Mouse (Mus musculus) bone marrow macrophage, adult 2 months (primary cell): ENCODE measurements around the gene Pip4k2c. TPM values are rescaled to one million over a fixed set of nuclear protein-coding genes. Genes with fewer than 3 reads are reported as not detected.
"Not testable (repeated sequence)": the region's sequence is repeated elsewhere in the genome, so short reads cannot be mapped to it uniquely, and the experiment has no call there.

Source experiments
- H3K27ac ChIP-seq: 2 replicates; pipeline ENCODE4 v1.5.1; 2012; ENCODE audit warnings: low read depth, low read length; ENCODE audit not compliant: insufficient read depth
- H3K4me1 ChIP-seq: 2 replicates; pipeline ENCODE4 v1.6.1; 2012; ENCODE audit warnings: low read length; ENCODE audit not compliant: control insufficient read depth, insufficient read depth
- H3K4me3 ChIP-seq: 2 replicates; pipeline ENCODE4 v1.5.1; 2012; ENCODE audit warnings: mild to moderate bottlenecking, low read length, moderate library complexity; ENCODE audit not compliant: insufficient read depth
- CTCF ChIP-seq: IDR thresholded peaks from 2 replicates; pipeline ENCODE4 v1.5.1; 2012; ENCODE audit warnings: low read depth, mild to moderate bottlenecking, low read length, moderate library complexity
- POLR2A ChIP-seq: IDR thresholded peaks from 2 replicates; pipeline ENCODE4 v1.6.1; 2012; ENCODE audit warnings: mild to moderate bottlenecking, low read depth, low read length, borderline replicate concordance
- polyA plus RNA-seq: library from polyadenylated mRNA; stranded (reverse); fragments of >200 nt; gene quantifications from 2 replicates; pipeline ENCODE4 v1.2.4, GENCODE M21; 2012; ENCODE audit not compliant: missing spikeins, insufficient read depth, insufficient read length

Gene Pip4k2c
- polyA plus RNA-seq, 1 experiment: 34.5 TPM

- H3K4me3 ChIP-seq: no peak overlapping the region
- TF ChIP-seq POLR2A: no peak
- TF ChIP-seq CTCF: no peak
- peaks cover 15% of the 10 kb centered on the region for H3K4me1 ChIP-seq
- H3K27ac ChIP-seq: no peak overlapping the region
Observed at GRCm38 (mm10) chr10:127154241-127154640, 57.1 kb downstream of the Pip4k2c start.

- peaks cover 18% of the 10 kb centered on the region for H3K4me1 ChIP-seq
- H3K4me3 ChIP-seq: no peak overlapping the region
- TF ChIP-seq POLR2A (no peak), CTCF (no peak)
- no peak overlapping the region for H3K27ac ChIP-seq
Observed at GRCm38 (mm10) chr10:127153323-127153722, 58.1 kb downstream of the Pip4k2c start.

- H3K27ac ChIP-seq, H3K4me3 ChIP-seq: not testable (repeated sequence)
- H3K4me1 ChIP-seq: peaks cover 18% of the 10 kb centered on the region
Observed at GRCm38 (mm10) chr10:127152556-127152955, 58.8 kb downstream of the Pip4k2c start.

- H3K4me1 ChIP-seq: peaks cover 18% of the 10 kb centered on the region
- H3K27ac ChIP-seq, H3K4me3 ChIP-seq: not testable (repeated sequence)
Observed at GRCm38 (mm10) chr10:127151233-127151632, 60.2 kb downstream of the Pip4k2c start.

GRCm38 (mm10) chr10:127150471-127150872 is 60.9 kb downstream of the Pip4k2c start:
- TF ChIP-seq POLR2A (no peak), CTCF (no peak)
- no peak overlapping the region; the same call in 1 of the 2 replicates for H3K27ac ChIP-seq
- H3K4me3 ChIP-seq: no peak overlapping the region
- peaks cover 18% of the 10 kb centered on the region for H3K4me1 ChIP-seq

- Histone ChIP-seq H3K4me3 (no peak overlapping the region), H3K4me1 (peaks cover 18% of the 10 kb centered on the region), H3K27ac (no peak overlapping the region)
- TF ChIP-seq CTCF: no peak
Observed at GRCm38 (mm10) chr10:127147135-127147534, 64.2 kb downstream of the Pip4k2c start.

Other genes starting within 250 kb of the Pip4k2c start
- 117 and 123 TPM in 2 replicates for gene Ctdsp2, start 232.9 kb downstream of the Pip4k2c start, polyA plus RNA-seq
- not detected in 2 replicates for gene Avil, start 210.9 kb downstream of the Pip4k2c start, polyA plus RNA-seq
- gene Tsfm, start 180.7 kb downstream of the Pip4k2c start, polyA plus RNA-seq: 12.9 and 16.4 TPM in 2 replicates
- gene Mettl1, start 170.2 kb downstream of the Pip4k2c start, polyA plus RNA-seq: 3.1 and 4.3 TPM in 2 replicates
- gene Eef1akmt3, start 170.1 kb downstream of the Pip4k2c start, polyA plus RNA-seq: 0.34 TPM in 1 of 2 replicates, not detected in the other
- not detected in 2 replicates for gene Cyp27b1, start 163.3 kb downstream of the Pip4k2c start, polyA plus RNA-seq
- 1.2 and 1.7 TPM in 2 replicates for gene March9, start 151.4 kb downstream of the Pip4k2c start, polyA plus RNA-seq
- 161 and 187 TPM in 2 replicates for gene Cdk4, start 148.1 kb downstream of the Pip4k2c start, polyA plus RNA-seq
- 116 and 126 TPM in 2 replicates for gene Tspan31, start 141.3 kb downstream of the Pip4k2c start, polyA plus RNA-seq
- 0.85 and 2.0 TPM in 2 replicates for gene Agap2, start 136.3 kb downstream of the Pip4k2c start, polyA plus RNA-seq
- gene Os9, start 90.5 kb downstream of the Pip4k2c start, polyA plus RNA-seq: 164 and 167 TPM in 2 replicates
- 42.2 and 50.6 TPM in 2 replicates for gene B4galnt1, start 46.4 kb downstream of the Pip4k2c start, polyA plus RNA-seq
- gene Slc26a10, start 30.9 kb downstream of the Pip4k2c start, polyA plus RNA-seq: not detected in 2 replicates
- gene Arhgef25, start 21.5 kb downstream of the Pip4k2c start, polyA plus RNA-seq: 1.3 TPM in 1 of 2 replicates, not detected in the other
- 60.1 and 68.7 TPM in 2 replicates for gene Dtx3, start 15.9 kb downstream of the Pip4k2c start, polyA plus RNA-seq
- gene Kif5a, start 51.8 kb upstream of the Pip4k2c start, polyA plus RNA-seq: 2.3 and 2.5 TPM in 2 replicates
- 119 and 121 TPM in 2 replicates for gene Dctn2, start 54.8 kb upstream of the Pip4k2c start, polyA plus RNA-seq
- 45.8 and 53.4 TPM in 2 replicates for gene Mbd6, start 77.4 kb upstream of the Pip4k2c start, polyA plus RNA-seq
- 29.4 and 34.9 TPM in 2 replicates for gene Mars, start 100.2 kb upstream of the Pip4k2c start, polyA plus RNA-seq
- gene Arhgap9, start 110.4 kb upstream of the Pip4k2c start, polyA plus RNA-seq: 131 and 146 TPM in 2 replicates
- gene Gli1, start 130.4 kb upstream of the Pip4k2c start, polyA plus RNA-seq: not detected in 2 replicates
- not detected in 2 replicates for gene Inhbe, start 142.8 kb upstream of the Pip4k2c start, polyA plus RNA-seq
- gene Inhbc, start 158.8 kb upstream of the Pip4k2c start, polyA plus RNA-seq: not detected in 2 replicates
- gene R3hdm2, start 168.7 kb upstream of the Pip4k2c start, polyA plus RNA-seq: 134 and 144 TPM in 2 replicates